Mouse (Mus musculus) midbrain, embryonic 16.5 days (tissue): Measurements from ENCODE around the gene Hjurp. TPM values are rescaled to one million over a fixed set of nuclear protein-coding genes. Genes with fewer than 3 reads are reported as not detected.

ENCODE experiments used
- ATAC-seq: fragments of 200-750 bp; cut with Nextera tagmentation; 2 replicates; pipeline ENCODE4 v1.8.0; 2017; ENCODE audit warnings: moderate TSS enrichment
- H3K27ac ChIP-seq: fragments of 300-500 bp; sonication (generic); 2 replicates; pipeline ENCODE4 v1.5.1; 2014; ENCODE audit warnings: mild to moderate bottlenecking, low read length, mixed read lengths
- H3K27me3 ChIP-seq: fragments of 300-500 bp; sonication (generic); 2 replicates; pipeline ENCODE4 v1.6.1; 2014; ENCODE audit warnings: low read depth, low read length, mixed read lengths; ENCODE audit not compliant: control insufficient read depth, insufficient read depth
- H3K36me3 ChIP-seq: fragments of 300-500 bp; sonication (generic); 2 replicates; pipeline ENCODE4 v1.6.1; 2014; ENCODE audit warnings: mild to moderate bottlenecking, low read length, moderate library complexity, mixed read lengths; ENCODE audit not compliant: control insufficient read depth, insufficient read depth
- H3K4me1 ChIP-seq: fragments of 300-500 bp; sonication (generic); 2 replicates; pipeline ENCODE4 v1.6.1; 2014; ENCODE audit warnings: mild to moderate bottlenecking, low read length, mixed read lengths; ENCODE audit not compliant: control insufficient read depth, insufficient read depth
- H3K4me2 ChIP-seq: fragments of 300-500 bp; sonication (generic); 2 replicates; pipeline ENCODE4 v1.6.1; 2014; ENCODE audit warnings: mild to moderate bottlenecking, low read length, mixed read lengths
- H3K4me3 ChIP-seq: fragments of 300-500 bp; sonication (generic); 2 replicates; pipeline ENCODE4 v1.5.1; 2014; ENCODE audit warnings: low read depth, mild to moderate bottlenecking, low read length, moderate library complexity, mixed read lengths
- H3K9ac ChIP-seq: fragments of 300-500 bp; sonication (generic); 2 replicates; pipeline ENCODE4 v1.6.1; 2014; ENCODE audit warnings: low read depth, low read length, mixed read lengths
- H3K9me3 ChIP-seq: fragments of 300-500 bp; sonication (generic); replicated peaks from 2 replicates; pipeline ENCODE4 v1.6.1; 2014; ENCODE audit warnings: mild to moderate bottlenecking, low read length, mixed read lengths; ENCODE audit not compliant: control insufficient read depth, poor library complexity, severe bottlenecking
- WGBS: fragments of 180-500 bp; shearing (Covaris S2); extraction: QIAGEN DNeasy Blood & Tissue Kit; methylation state at CpG from one replicate; pipeline ENCODE4 v1.1.7; 2014; 5-methylcytosine and 5-hydroxymethylcytosine counted together
- polyA plus RNA-seq: library from polyadenylated mRNA; unstranded; fragments of >200 nt; fragmentation: Nextera tagmentation; extraction: Ambion mirVana; gene quantifications from 2 replicates; pipeline ENCODE4 v1.2.1, GENCODE M21; 2015

The Hjurp gene
- polyA plus RNA-seq, 1 experiment from 2014 or later = 77.3 TPM

DNA sequence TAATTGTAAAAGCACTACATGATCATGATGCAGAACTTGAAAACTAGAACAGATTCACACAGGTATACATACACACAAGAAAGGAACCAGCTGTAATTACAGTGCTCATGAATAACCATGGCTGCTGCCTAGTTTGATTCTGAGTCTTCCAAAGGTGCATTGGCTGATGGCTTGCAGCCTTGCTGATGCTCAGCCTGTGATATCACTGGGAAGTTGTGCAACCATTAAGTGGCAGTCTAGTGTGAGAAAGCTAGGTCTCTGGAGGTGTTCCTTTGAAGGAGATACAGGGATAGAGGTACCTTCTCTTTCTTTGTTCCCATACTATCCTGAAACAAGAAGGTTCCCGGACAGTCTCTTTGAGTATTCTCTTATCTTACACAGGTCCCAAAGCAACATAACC, 58.4 kb downstream of the Hjurp start:
- H3K9ac ChIP-seq = no peak overlapping the region
- H3K27ac ChIP-seq = no peak overlapping the region
- no peak overlapping the region for H3K4me3 ChIP-seq
- no peak for ATAC-seq
- H3K36me3 ChIP-seq = no peaks in the 10 kb centered on the region
- 15% methylated on average over 1 of the region's 1 CpGs for WGBS
- no peaks in the 10 kb centered on the region for H3K27me3 ChIP-seq
- H3K4me2 ChIP-seq = no peak overlapping the region
- peaks cover 37% of the 10 kb centered on the region for H3K9me3 ChIP-seq
- no peaks in the 10 kb centered on the region for H3K4me1 ChIP-seq

DNA sequence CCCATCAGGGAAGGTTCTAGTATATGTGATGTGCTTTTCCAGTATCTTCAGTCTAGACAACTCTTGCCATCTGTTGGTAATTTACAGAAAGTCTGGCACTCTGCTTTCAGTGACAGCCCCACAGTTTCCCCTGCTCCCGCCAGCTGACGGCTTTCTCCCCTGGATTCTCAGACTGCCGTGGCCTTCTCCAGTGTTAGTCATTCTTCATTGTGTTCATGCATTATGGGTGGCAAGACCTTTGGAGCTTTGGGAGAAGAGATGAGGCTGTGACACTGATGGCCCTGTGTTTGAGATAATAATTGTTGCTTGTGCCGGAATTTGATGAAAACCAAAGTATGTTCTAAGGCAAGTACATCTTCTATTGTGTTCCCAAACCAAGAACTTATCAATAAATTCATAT, 58.8 kb downstream of the Hjurp start:
- no peak for ATAC-seq
- WGBS = 49% methylated on average over 4 of the region's 4 CpGs
- H3K27me3 ChIP-seq = no peaks in the 10 kb centered on the region
- H3K9ac ChIP-seq = no peak overlapping the region
- H3K27ac ChIP-seq = no peak overlapping the region
- peaks cover 42% of the 10 kb centered on the region for H3K9me3 ChIP-seq
- no peak overlapping the region for H3K4me3 ChIP-seq
- no peak overlapping the region for H3K4me2 ChIP-seq
- no peaks in the 10 kb centered on the region for H3K4me1 ChIP-seq
- H3K36me3 ChIP-seq = no peaks in the 10 kb centered on the region

DNA sequence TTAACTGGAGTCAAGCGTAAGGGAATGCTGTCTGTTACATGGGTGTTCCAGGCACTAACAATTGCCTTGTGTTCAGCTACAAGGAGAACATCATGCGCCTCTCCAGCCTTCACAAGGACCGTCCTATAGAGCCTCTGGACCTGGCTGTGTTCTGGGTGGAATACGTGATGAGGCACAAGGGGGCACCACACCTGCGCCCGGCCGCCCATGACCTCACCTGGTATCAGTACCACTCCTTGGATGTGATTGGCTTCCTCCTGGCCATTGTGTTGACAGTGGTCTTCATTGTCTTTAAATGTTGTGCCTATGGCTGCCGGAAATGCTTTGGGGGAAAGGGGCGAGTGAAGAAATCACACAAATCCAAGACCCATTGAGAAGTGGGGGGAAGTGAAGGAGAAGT, 59.4 kb downstream of the Hjurp start:
- no peak for ATAC-seq

DNA sequence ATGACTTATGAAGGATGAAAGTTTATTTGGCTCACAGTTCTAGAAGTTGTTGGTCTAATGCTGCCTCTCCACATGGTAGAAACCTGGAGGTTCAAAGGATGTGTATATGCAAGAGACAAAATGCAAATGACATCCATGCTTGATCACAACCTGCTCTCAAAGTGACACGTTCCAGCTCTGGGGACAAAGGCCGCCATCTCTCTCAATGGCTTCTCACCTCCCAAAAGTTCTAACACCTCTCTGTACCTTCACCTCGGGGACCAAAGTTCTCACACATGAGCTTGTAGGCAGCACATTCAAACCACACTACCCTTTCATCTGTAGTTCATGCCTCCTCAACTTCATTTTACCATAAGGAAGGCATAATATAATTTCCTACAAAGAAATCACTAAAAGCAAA, 59.9 kb downstream of the Hjurp start:
- H3K27ac ChIP-seq = no peak overlapping the region
- H3K4me2 ChIP-seq = no peak overlapping the region
- H3K4me3 ChIP-seq = no peak overlapping the region
- WGBS = 41% methylated on average over 3 of the region's 3 CpGs
- H3K9ac ChIP-seq = no peak overlapping the region
- H3K36me3 ChIP-seq = no peaks in the 10 kb centered on the region
- no peak for ATAC-seq
- H3K27me3 ChIP-seq = no peaks in the 10 kb centered on the region
- peaks cover 52% of the 10 kb centered on the region for H3K9me3 ChIP-seq
- H3K4me1 ChIP-seq = no peaks in the 10 kb centered on the region

More for the DNA sequence above, 59.4 kb downstream of the Hjurp start:
- H3K9me3 ChIP-seq = peaks cover 47% of the 10 kb centered on the region
- 72% methylated on average over 9 of the region's 9 CpGs for WGBS
- H3K4me3 ChIP-seq = no peak overlapping the region
- H3K9ac ChIP-seq = no peak overlapping the region
- no peak overlapping the region for H3K27ac ChIP-seq
- no peak overlapping the region for H3K4me2 ChIP-seq
- H3K4me1 ChIP-seq = no peaks in the 10 kb centered on the region
- no peaks in the 10 kb centered on the region for H3K27me3 ChIP-seq
- H3K36me3 ChIP-seq = no peaks in the 10 kb centered on the region

DNA sequence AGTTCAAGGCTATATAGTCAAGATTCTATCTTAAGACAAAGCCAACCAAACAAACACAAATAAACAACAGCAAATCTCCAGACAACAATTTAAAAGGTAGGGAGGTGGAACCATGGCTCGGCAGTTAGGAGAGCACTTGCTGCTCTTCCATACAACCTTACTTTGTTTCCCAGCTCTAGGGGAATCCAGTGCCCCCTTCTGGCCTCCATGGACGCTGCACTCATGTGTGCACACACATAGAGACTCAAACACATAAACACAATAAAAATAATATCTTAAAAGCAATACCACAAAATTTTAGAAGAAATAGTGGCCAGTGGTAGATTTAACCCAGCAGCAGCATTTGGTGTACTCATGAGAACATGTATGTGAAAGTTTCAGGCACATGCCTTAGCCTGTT, 60.3 kb downstream of the Hjurp start:
- 61% methylated on average over 2 of the region's 2 CpGs for WGBS
- no peak for ATAC-seq
- no peaks in the 10 kb centered on the region for H3K36me3 ChIP-seq
- H3K9me3 ChIP-seq = peaks cover 54% of the 10 kb centered on the region
- no peaks in the 10 kb centered on the region for H3K4me1 ChIP-seq
- no peak overlapping the region for H3K27ac ChIP-seq
- no peak overlapping the region for H3K4me3 ChIP-seq
- no peaks in the 10 kb centered on the region for H3K27me3 ChIP-seq
- no peak overlapping the region for H3K4me2 ChIP-seq
- no peak overlapping the region for H3K9ac ChIP-seq

DNA sequence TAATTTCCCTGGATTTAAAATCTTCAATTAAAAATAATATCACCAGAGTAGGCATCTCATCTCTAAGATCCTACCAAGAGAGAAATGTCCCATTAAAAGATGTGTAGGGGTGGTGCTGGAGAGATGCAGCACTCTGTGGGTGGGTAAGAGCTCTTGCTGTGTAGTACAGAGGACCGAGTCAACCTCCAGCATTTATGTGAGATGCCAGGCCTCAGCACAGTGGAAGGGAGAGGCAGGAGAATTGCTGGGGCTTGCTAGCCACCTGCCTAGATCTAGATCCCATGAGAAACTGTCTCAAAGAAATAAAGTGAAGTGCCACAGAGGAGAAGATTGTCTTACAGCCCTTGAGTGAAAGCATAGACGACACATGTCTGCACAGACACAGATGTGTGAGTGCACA, 60.9 kb downstream of the Hjurp start:
- H3K4me1 ChIP-seq = no peaks in the 10 kb centered on the region
- no peak overlapping the region for H3K4me2 ChIP-seq
- WGBS = 49% methylated on average over 2 of the region's 2 CpGs
- no peak overlapping the region for H3K9ac ChIP-seq
- H3K27me3 ChIP-seq = no peaks in the 10 kb centered on the region
- no peaks in the 10 kb centered on the region for H3K36me3 ChIP-seq
- peaks cover 58% of the 10 kb centered on the region for H3K9me3 ChIP-seq
- ATAC-seq = no peak
- no peak overlapping the region for H3K4me3 ChIP-seq
- H3K27ac ChIP-seq = no peak overlapping the region

DNA sequence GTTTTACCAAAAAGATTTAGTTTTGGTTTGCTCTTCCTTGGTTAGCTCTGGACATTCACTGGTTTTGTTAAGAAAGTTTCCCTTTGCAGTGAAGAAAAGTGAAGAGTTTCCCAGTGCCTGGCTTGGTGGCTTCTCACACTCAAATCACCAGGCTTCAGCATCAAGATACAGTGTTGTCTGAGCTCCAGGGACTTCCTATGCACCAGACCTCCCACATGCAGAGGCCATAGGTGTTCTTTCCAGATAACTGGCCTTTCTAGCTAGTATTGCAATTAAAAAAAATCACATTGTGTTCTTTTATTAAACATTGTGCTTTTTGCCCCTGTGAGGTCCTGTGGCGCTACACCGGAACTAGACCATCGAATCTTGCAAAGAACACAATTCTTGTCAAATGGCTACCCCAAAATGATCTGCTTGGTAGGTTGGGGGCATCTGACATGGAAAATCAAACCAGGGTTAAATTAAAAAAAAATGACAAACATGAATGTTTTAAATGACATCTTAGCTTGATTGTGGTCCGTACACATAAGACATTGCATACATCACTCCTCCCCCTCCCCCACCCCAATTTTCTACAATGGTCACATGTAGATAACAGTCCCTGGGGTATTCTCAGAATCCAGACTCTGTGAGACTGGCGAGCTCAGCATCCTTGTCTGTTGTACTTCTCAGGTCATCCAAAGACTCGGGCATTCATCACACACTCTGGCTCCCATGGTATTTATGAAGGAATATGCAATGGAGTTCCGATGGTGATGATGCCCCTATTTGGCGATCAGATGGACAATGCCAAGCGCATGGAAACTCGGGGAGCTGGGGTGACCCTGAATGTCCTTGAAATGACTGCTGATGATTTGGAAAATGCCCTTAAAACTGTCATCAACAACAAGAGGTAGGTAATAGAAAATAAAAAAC, 61.7 kb downstream of the Hjurp start:
- H3K36me3 ChIP-seq = no peaks in the 10 kb centered on the region
- no peak overlapping the region for H3K4me3 ChIP-seq
- no peaks in the 10 kb centered on the region for H3K4me1 ChIP-seq
- H3K27me3 ChIP-seq = no peaks in the 10 kb centered on the region
- no peak for ATAC-seq
- 73% methylated on average over 10 of the region's 10 CpGs for WGBS
- no peak overlapping the region for H3K27ac ChIP-seq
- no peak overlapping the region for H3K4me2 ChIP-seq
- H3K9ac ChIP-seq = no peak overlapping the region
- peaks cover 62% of the 10 kb centered on the region for H3K9me3 ChIP-seq

DNA sequence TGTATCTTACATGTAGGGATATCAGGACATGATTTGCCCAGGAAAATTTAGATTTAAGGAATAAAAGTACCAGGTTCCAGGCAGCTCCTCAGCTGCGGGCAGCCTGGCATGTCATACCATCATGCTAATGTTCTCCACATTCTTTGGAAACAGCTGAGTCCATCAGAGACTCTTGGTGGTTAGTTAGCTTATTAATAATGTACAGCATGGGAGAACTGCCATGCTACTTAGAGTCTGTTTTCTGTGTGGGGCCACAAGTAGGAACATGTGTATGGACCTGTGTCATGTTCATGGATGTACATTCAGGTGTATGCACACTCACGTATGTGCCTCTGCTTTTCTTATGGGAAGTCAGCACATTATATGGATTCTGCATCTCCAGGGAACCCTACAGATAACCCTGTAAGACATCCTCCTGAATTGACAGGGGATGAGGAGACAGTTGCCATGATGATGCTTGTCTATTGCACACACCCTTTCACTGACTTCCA, 62.9 kb downstream of the Hjurp start:
- WGBS = 77% methylated on average over 2 of the region's 2 CpGs
- no peak for ATAC-seq

DNA sequence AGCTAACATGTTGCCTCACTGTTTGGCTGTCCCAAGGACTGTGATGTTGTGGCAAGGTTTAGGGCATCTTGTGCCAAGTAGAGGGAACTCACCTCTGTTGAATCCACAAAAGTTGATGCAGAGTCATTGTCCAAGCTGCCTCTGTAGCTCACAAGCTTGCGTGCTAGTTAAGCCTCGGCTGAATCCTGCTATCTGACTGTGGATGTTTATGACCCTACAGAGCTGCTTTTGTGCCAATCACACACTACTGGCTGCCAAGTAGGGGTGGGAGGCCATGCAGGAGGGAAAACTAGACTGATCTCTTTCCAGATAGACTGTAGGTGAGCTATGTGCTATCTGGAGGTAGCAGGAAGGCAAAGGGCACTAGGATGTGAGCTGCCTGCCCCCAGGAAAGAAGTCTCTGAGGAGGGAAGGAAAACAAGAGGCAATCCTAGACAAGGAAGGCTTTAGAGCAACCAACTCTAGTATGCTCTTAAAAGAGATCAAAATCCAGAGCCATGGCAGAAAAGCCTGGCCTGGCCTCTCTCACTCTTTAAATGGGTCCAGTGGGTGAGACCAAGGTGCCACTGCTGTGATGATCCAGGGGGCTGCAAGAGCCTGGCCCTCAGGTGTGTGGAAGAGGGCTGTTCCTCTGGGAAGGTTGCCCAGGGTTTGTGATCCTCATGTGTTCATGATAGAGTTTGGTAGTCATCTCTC, 63.5 kb downstream of the Hjurp start:
- no peak for ATAC-seq
- H3K9me3 ChIP-seq = peaks cover 62% of the 10 kb centered on the region

More for the DNA sequence above, 62.9 kb downstream of the Hjurp start:
- Histone ChIP-seq H3K4me3 (no peak overlapping the region), H3K4me2 (no peak overlapping the region), H3K27ac (no peak overlapping the region), H3K27me3 (no peaks in the 10 kb centered on the region), H3K9me3 (peaks cover 62% of the 10 kb centered on the region), H3K36me3 (no peaks in the 10 kb centered on the region), H3K4me1 (no peaks in the 10 kb centered on the region), H3K9ac (no peak overlapping the region)

More for the DNA sequence above, 63.5 kb downstream of the Hjurp start:
- H3K4me2 ChIP-seq = no peak overlapping the region
- H3K4me1 ChIP-seq = no peaks in the 10 kb centered on the region
- H3K4me3 ChIP-seq = no peak overlapping the region
- H3K36me3 ChIP-seq = no peaks in the 10 kb centered on the region
- H3K9ac ChIP-seq = no peak overlapping the region
- WGBS = 81% methylated on average over 2 of the region's 2 CpGs
- H3K27me3 ChIP-seq = no peaks in the 10 kb centered on the region
- H3K27ac ChIP-seq = no peak overlapping the region
